Mouse (Mus musculus) MN1 (cell line): ENCODE data around the gene Vmn1r38.
"Not testable (repeated sequence)": the region's sequence is repeated elsewhere in the genome, so short reads cannot be mapped to it uniquely, and the experiment has no call there.

ENCODE experiments used
- DNase-seq: peaks from one replicate; pipeline ENCODE4 v3.0.0-alpha.2; 2016; ENCODE audit warnings: low spot score

Gene Vmn1r38

GRCm38 (mm10) chr6:66782527-66782926 is at the start of gene Vmn1r38:
Gene Vmn1r38, minus strand, starts transcription at chr6:66782627.
- not testable (repeated sequence) for DNase-seq

- no peak for DNase-seq
Measured at GRCm38 (mm10) chr6:66810509-66810908, 28.1 kb upstream of the Vmn1r38 start, which contains the start of gene Vmn1r39. Gene Vmn1r39, minus strand, starts transcription at chr6:66810609.

- no peak for DNase-seq
Measured at GRCm38 (mm10) chr6:66806311-66806710, 23.9 kb upstream of the Vmn1r38 start.

- DNase-seq, result no peak
Measured at GRCm38 (mm10) chr6:66805713-66806112, 23.3 kb upstream of the Vmn1r38 start.

DNA sequence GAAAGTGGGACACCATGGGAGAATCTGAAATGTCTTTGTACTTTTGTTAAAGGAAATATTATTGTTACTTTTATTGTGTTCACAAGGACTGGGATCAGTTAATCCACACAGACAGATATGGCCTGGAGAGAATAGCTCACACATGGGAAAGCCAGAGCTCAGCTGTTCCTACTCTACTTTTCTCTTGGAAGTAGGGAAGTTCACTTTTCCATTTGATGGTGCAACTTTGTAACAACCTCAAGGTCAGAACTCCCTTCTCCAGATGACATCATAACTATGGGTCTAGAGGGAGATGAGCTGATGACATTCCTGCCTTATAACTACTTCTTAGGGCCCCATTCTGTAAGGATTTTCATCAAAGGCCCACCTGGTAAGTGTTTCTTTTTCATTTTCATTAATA is 53.3 kb downstream of the Vmn1r38 start, which contains the start of gene Vmn1r37:
Vmn1r37 (plus strand) TSS at position 301 of the 400 bp plus-strand sequence.
- DNase-seq, result not testable (repeated sequence)
